Mouse (Mus musculus): ENCODE measurements around the gene Hoxa6. TPM values are rescaled to one million over a fixed set of nuclear protein-coding genes. Genes with fewer than 3 reads are reported as not detected.

The Hoxa6 gene
- total RNA-seq (2021) = not detected

DNA sequence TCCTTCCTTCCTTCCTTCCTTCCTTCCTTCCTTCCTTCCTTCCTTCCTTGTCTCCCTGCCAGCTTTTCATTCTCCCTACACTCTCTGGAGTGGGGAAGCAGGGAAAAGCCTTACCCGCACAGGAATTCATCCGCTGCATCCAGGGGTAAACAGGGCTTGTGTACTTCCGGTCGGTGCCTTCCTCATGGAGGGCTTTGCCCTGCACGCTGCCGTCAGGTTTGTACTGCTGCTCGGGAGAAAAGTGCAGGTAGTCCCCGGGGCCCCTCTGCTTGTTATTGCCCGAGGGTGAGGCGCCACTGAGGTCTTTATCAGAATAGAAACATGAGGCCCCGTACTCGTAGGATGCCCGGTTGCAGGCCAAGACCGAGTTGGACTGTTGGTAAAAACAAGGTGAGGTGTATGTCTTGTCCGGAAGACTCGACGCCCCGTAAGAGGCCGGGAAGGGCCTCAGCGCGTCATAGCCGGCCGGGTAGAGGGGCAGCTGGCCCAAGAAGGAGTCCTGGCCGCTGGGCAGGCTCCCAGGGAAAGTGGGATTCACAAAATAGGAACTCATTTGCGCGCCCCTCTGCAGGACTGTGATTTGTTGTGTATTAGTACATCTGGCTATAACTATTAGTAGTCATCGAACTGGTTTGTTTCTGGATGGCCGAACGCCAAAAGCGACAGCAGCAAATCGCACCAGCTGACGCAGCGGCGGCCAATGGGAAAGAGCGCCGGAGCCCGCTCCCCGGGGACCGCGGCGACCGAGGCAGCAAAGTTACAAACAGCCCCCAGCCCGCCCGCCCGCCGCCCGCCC, at the start of gene Hoxa6:
TSS of gene Hoxa6 (minus strand) at position 651 of the 796 bp plus-strand sequence.
- DNase-seq = no peak

DNA sequence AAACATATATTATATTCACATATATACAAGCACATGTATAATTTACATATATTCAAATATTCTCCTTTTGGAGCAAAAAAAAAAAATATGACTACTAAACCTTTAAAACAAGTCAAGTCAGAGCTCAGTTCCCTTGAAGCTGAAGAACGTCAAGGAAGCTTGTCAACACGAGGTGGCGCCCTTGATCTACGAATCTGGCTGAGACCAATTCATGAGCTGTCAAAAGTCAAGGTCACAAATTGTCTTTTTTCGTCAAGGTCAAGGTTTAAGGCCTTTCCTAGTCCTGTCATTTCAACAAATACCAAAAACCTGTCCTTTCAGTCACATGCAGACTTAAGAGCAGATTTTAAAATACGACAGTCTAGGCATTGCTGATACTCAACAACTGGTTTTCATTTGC, 48.4 kb upstream of the Hoxa6 start:
- DNase-seq = peak; percentile 58

DNA sequence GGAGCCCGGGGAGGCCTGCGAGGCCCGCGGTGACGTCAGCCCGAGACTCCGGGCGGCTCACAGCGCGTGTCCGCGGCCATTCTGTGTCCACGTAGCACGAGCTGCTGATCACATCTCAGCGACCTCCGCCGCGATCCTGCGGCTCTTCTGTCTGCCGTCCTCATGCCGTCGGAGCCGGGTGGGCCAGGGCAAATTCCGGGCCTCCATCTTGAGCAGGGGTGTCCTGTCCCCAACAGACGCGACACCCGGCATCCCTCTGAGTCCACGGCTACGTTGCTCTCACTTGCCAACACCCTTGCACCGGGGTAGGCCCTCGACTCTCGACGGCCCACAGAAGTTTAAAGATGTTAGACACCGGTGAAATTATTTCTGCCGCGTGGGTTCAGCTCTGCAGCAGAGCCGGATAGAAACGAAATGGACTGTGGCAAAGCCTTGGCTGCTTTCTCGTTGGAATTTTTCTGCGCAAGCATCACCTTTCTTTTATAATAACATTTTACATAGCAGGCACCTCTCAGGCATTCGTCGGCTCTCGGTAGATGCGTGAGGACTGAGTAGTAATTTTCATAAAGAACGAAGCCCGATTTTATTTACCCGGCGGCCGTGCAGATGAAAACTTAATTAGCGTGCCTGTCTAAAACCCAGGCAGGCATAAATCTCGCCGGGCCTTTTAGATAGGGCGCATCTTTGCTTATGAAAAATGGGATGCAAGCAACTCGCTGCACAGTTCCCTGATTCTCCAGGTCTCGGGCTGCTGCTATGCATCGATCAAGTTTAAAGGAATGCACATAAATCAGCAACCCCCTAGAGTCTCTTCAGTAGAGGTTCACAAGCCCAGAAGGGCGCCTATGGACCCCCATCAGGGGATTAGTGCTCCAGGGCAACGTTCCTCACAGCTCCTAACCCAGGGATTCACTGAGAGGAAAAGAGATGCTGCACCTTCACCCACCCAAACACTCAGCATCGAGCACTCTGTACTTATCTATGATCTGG, 45.3 kb upstream of the Hoxa6 start:
- DNase-seq = no peak

DNA sequence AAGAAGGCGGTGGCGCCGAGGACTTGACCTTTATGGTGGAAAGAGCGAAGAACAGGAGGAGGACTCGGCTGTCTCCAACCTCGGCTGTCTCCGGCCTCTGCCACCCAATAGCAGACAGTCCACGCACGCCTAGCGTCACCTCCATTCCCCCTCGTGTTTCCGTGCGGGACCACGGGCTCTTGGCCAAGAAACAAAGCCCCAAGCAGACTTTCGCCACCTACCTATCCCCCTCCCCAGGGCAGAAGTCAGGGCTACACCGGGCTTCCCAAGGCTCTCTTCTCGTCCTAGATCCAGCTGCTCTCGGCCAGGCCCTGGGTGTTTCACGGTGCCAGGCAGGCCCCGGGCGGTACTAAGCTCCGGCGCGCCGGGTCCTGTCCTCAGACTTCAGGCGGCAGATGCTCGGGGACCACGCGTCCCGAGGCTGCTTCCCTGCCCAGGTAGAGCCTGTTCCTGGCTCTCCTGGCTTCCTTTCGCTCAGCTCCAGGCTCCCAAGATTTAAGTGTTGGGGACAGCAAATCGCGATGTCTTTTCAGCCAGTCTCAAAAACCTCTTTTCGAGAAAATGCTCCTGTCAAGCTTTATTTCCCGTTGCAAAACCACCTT, 44.4 kb upstream of the Hoxa6 start:
- DNase-seq = no peak

DNA sequence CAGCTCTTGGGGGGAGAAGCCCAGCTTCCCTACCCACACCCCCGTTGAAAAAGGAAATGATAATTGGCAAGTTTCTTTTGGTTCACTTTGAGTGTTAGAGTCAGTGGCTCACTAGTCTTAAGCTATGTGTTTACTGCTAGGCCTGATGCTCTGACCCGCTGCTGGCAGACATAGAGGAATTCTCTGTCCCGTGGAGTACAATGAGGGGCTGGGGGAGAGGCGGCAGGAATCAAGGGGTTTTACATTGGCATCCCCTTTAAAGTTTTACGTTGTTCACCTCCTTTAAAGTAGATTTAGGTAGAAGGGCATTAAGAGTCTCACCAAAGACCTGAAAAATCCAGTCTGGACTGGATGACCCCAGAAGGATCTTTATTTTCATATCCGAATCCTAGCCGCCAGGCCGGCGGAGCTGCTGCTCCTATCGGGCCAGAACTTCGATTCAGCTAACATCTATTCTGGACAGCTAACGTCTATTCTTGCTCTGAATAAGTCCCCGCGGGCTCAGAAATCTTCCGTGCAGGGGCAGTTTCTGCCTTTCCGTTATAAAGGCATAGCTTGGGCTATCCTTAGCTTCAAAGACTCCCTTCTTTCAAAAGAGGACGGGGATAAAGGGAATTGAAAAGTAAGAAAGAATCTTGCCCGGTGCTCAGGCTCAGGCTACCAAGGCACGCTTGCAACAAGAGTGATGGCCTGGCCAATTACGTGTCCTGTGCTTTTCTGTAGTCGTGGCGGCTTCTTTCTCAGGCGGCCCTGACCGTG, 43.7 kb upstream of the Hoxa6 start:
- DNase-seq = no peak

DNA sequence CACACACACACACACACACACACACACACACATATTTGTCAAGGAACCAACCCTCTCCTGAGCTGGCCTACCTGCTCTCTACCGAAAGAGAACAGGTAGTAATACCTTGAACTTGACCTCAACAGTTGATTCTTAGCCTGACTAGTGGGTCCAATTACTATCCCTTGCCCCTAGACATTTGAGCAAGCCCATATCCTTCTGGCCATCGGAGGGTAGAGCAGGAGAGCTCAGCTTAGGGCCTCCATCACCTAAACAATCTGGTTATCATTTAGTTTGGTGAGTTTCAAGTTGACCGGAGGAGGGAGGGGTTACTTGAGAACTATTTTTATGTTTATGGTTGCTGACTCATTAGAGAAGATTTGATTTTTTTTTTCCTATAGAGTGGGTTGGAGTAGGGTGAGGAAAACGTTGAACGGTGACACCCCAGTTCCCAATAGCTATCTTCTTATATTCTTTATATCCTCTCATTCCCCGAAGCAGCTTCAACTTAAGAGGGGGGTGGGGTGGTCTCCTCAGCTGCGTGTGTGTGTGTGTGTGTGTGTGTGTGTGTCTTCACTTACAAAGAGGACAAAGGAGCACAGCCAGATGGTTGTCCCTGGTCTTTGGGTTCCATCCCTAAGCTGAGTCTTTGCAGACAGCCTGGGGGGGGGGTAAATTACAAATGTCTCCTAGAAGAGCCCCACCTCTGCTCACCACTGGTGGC, 42.8 kb upstream of the Hoxa6 start:
- DNase-seq = no peak

DNA sequence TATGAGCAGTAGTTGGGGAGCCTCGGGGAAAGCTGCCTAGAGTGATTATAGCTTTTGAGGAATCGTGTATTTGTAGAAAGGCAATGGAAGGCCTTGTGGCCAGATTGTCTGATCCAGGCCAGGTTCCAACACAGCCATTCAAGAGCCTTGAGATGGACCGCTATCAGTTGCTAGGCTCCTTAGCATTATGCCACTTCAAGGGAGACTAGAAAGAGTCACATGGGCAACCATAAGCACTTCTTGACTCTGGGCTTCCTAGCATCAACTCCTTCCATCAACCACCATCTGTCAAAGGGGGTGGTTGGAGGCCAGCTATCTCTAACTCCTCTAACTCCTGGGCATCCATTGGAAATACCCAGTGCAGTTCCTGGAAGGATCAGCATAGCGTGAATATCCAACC, 41.3 kb upstream of the Hoxa6 start:
- DNase-seq = no peak

DNA sequence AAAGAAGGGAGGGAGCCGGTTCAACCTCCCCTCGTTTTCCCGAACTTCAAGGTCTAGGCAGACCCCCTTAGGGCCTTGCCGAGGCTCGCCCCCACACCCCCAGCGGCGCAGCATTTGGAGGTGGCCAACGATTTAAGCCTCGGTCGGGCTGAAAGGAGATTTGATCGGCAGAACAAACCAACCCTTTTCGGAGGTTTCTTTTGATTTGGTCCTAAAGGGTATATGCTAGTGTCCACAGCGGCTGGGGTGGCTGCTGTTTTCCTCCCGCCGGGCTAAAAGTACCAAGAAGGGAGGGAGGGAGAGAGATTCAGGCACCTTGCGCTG, 40.9 kb upstream of the Hoxa6 start:
- no peak for DNase-seq

DNA sequence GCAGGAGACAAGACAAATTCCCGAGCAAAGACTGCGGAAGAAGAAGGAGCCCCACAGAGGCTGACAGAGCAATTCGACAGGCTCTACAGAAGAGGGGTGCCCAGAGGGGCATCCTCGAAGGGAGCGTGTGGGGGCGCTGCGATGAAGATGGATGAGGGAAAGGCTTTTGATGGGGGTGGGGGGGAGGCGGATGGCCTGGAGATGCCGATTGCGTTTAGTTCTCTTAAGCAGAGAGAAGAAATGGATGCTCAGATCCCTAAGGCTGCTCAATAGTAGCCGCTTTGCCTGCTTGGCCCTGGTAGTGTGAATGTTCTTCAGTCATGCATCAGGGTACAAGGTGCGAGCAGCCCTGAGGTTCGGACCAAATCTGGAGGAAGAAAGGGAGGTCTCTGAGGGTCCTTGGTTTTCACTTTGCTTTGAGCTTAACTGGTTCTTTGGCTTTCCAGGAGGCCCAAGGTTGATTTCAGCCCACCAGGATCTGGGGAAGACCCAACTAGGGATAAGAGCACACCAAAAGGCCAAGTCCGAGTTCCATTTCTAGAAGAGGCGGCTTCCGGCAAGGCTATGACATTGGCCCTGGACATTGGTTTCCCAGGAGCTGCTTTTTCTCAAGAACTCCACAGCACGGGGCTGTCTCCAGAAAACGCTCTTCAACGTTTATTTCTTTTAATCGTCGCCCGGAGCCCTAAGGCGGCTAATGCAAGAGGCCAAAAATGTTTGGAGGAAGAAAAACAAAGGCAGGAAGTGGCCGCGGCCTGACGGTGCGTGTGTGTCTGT, 40.3 kb upstream of the Hoxa6 start:
- no peak for DNase-seq

DNA sequence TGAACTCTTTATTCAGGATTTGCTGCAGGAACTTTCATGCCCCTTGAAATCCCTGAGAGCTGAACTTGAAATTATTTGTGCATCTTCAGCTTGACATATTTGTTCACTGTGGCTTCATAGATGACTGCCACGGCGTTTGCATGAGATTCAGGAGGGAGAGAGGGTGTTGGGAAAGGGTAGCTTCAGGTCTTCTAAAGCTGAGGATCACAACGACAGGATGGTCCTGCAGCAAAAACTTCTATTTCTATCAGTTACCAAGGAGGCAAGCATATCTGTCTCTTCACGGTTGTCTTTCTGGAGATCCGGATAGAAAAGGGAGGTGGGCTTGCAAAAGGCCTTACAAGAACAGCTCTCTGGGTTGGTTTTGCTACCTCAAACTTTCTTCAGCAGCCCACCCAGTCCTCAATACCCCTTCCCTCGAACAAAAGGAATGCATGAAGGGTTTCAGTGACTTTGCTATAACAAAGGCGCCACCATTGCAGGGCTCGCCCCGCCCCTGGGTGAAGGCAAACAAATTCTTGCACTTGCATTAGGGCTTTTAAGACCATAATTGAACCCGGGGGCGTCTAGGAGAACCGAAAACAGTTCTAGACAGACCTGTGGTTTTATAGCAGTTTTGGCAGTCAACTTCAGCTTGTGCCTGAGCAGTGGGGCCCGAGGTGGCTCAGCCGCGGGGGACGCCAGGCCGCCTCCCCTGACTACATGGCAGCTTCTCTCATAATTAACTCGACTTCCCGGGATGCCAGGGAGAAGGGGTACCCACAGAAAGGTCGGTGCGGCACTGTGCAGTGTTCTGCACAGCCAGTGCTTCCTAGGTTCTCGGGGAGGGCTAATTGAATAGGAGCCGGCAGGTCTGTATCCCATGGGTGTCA, 39.5 kb upstream of the Hoxa6 start:
- no peak for DNase-seq

DNA sequence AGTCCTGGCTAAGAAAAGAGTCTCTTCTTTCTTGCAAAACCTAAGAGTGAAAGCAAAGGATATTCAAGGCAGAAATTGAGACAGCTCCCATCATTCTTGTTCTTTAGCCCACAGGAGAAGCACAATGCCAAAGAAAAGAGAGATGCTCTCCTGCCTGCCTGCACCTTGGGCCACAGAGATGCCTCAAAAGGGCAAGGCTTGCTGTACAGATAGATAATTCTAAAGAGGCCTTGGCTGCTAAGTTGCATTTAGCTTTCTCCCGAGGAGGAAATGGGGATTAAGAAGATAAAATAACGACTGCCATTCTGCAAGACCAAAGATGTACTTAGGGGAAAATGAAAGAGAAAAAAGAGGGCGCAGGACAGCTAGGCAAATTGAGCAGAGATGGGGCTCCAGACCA, 38.4 kb upstream of the Hoxa6 start:
- DNase-seq = no peak

DNA sequence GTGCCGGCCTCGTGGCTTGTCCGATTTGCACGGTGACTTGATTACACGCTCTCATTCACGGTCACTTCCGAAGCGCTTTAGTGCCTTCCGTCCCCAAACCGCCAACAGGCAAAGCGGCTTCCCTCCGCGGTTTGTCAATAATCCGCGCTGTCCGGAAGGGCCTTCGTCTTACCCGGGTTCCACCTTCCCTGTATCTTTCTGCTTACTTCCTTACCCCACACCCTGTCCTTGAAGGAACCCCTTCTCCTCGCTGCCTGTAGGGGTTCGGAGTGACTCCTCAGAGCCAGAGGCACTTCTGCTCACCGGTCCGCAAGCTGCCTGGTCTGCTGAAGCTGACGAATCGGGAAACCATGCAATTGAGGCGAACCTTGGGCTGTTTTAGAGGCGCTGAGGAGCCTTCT, 37.9 kb upstream of the Hoxa6 start:
- no peak for DNase-seq

DNA sequence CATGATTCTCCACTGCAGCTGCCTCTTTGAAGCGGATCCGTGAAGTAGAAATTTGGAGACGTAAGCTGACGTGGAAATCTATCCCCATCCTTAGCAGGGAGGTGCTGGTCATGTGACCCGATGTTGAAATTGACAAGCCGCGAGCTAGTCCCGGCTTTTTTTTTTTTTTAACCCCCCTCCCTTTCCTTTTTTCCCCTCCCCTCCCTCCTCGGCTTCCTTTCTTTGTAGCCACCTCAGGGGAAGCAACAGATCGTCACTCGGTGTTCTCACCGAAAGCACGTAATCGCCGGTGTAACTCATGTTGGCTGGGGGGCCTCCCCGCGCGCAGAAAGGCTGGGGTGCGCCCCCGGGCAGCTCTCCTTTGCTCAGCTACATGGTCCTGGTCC, 37.2 kb upstream of the Hoxa6 start, which contains the start of gene Hoxa11:
TSS of gene Hoxa11 (minus strand) at position 54 of the 386 bp plus-strand sequence.
- DNase-seq = no peak

DNA sequence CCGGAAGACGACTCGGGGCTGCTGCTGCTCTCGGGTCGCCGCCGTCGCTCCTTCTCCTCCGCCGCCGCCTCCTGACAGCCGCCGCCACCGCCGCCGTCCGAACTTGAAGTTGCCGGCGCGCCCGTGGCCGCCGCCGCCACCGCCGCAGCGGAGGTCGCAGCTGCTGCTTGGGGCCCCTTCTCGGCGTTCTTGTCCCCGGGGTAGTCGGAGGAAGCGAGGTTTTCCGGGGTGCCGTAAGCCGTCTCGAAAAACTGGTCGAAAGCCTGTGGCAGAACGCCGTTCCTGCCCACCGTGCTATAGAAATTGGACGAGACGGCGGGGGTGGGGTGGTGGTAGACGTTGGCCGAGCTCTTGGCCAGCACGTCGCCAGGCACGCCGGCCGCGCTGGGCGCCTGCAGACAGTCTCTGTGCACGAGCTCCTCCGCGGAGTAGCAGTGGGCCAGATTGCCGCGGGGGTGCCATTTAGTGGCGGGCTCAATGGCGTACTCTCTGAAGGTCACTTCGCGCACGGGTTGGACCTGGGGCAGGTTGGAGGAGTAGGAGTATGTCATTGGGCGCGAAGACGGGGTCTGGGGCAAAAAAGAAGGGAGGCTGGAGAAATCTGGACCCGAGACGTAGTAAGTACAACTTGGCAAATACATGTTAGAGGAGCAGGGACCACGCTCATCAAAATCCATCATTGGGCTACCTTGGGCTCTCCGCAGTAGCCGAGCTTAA, 36.7 kb upstream of the Hoxa6 start:
- no peak for DNase-seq

DNA sequence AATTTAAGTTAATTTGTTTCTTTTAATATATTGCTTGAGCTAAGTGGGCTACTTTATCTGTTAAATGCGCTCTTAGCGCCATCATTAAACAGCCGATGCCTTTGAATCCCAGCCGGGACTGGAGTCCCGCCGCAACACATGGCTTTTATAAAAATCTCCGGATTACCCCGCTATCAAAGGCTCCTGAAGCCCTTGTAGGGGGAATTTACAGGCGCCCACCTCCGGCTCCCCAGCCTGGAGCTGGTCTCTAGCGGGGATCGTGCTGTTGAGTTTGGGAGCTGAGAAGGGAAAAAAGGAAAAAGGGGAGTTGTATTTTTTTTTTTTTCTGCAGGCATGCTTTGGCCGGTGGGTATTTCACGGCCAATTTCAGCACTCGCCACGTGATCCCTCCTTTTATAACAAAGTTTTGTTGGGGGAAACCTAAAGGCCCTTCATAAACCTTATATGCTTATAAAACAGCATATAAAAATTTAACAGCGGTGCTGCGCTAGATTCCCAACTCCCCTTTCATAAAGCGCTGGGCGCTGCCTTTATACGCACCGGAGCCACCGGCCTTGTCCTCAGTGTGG, 36.0 kb upstream of the Hoxa6 start:
- DNase-seq = no peak

DNA sequence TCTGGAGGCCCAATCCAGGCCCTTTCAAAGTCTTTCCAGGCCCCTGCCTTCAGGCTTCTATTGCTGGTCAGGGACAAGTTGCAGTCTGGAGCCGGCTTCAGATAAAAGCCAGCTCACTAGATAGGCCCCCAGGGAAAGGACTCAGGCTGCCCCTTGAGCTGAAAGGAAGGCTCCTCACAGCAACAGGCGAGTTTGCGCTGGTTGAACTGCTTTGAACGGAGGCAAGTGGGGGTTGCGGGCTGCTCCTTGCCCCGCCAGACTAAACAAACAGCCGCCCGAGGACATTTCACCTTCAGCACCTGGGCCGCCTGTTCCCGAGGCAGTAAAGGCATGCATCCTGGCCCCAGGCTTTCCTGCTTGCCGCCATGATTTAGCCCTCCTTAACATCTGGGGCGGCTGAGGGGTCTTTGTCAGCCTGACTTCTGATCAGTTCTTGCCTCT, 35.2 kb upstream of the Hoxa6 start:
- no peak for DNase-seq

DNA sequence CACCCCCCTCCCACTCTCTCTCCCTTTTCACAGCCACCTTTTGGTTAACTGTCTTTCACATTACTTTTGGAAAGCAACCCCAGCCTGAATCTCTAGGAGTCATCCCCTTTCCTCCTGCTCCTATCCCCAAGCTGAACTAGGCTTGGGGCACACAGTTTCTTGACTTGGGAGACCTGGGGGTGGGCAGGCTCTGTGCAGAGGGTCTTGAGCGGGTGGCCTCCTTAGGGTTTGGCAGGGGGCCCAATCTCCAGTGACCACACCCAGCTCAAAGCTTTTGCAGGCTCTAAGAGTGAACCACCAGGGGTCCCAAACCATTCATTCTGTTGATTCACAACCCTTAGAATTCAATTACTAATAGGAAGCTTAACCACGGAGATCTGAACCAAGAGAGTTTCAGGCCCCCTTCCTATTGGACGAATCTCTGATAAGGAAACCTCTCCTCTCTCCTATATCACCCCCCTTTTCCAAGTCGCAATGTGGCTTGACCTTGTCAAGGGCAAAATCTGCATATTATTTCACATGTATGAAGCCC, 34.3 kb upstream of the Hoxa6 start:
- DNase-seq = no peak

DNA sequence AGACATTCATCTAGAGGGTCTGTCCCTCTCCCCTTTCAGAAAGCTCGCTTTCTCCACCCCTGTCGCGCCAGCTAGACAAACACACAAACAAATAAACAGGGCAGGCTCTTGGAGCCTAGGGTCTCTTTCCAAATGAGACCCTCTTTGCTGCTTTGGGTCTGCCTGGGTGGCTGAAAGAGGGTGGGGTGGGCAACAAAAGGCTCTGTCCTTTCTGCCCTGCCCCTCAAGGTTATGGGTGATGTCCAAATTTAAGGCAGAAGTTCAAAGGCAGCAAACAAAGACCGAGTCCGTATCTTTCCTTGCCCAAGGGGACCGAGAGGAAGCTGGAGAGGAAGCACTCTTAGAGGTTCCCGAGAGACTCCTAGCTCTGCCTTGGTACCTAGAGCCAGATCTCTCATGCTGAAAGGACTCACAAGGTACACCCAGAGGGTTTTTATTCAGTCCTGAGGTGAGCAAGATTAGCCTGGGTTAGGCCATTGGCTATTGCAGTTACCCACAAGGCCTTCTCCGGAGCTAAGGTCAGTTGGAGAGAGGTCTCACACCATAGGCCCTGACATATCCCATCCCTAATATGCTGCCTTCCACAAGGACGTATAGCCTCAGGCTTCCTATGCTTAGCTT, 32.6 kb upstream of the Hoxa6 start:
- no peak for DNase-seq
